Mouse (Mus musculus): ENCODE measurements around the gene Atp5s. TPM values are rescaled to one million over a fixed set of nuclear protein-coding genes. Genes with fewer than 3 reads are reported as not detected.

Atp5s gene
- polyA plus RNA-seq, 2 experiments from 2014 or later = 17.1 to 17.2 TPM

- no peak for ATAC-seq
These were observed 57.3 kb downstream of the Atp5s start for GRCm38 (mm10) chr12:69781935-69782650.

GRCm38 (mm10) chr12:69783247-69784025, 58.7 kb downstream of the Atp5s start:
- ATAC-seq = no peak

GRCm38 (mm10) chr12:69785471-69785870, 60.7 kb downstream of the Atp5s start:
- no peak for ATAC-seq

- no peak for ATAC-seq
These were observed 63.6 kb downstream of the Atp5s start for GRCm38 (mm10) chr12:69788380-69788779.

GRCm38 (mm10) chr12:69789766-69790529, 65.2 kb downstream of the Atp5s start:
- ATAC-seq = no peak

GRCm38 (mm10) chr12:69790530-69791505, 66.1 kb downstream of the Atp5s start, which contains the start of gene Cdkl1:
Gene Cdkl1, minus strand, starts transcription at chr12:69791267.
- peak; percentile 79 for ATAC-seq

Other genes starting within 250 kb of the Atp5s start
- 10 to 100 TPM in 1 of 2 experiments, 1 to 10 TPM in 1; 9.5 to 11.7 TPM for gene Vcpkmt, start 141.9 kb upstream of the Atp5s start, polyA plus RNA-seq (2017; shearing (Covaris generic))
- 10 to 100 TPM; 13.7 to 16.9 TPM for gene Sos2, start 43.1 kb upstream of the Atp5s start, polyA plus RNA-seq (2017; shearing (Covaris generic))
- 1 to 10 TPM; 3.1 TPM for gene L2hgdh, start 77 bp upstream of the Atp5s start, polyA plus RNA-seq (2017; shearing (Covaris generic))
- gene Cdkl1, start 66.3 kb downstream of the Atp5s start, polyA plus RNA-seq (2017; shearing (Covaris generic)) = not detected
- 1 to 10 TPM in 1 of 2 experiments, under 1 TPM in 1; 0.31 to 1.2 TPM for gene Atl1, start 167.7 kb downstream of the Atp5s start, polyA plus RNA-seq (2017; shearing (Covaris generic))
- 1 to 10 TPM; 3.1 to 4.6 TPM for gene Map4k5, start 168.2 kb downstream of the Atp5s start, polyA plus RNA-seq (2017; shearing (Covaris generic))